Mouse (Mus musculus) limb, embryonic 11.5 days (tissue): ENCODE results near the gene Unc5cl. TPM values are rescaled to one million over a fixed set of nuclear protein-coding genes. Genes with fewer than 3 reads are reported as not detected.

Experiments
- ATAC-seq: fragments of 200-750 bp; cut with Nextera tagmentation; 2 replicates; pipeline ENCODE4 v1.8.0; 2017; ENCODE audit warnings: low read depth; ENCODE audit not compliant: insufficient number of reproducible peaks, low FRiP score, low TSS enrichment
- DNase-seq: peaks from one replicate; pipeline ENCODE4 v3.0.0-alpha.2; 2015; ENCODE audit warnings: low spot score
- H3K27ac ChIP-seq: fragments of 300-500 bp; sonication (generic); replicated peaks from 2 replicates; pipeline ENCODE4 v1.5.1; 2014; ENCODE audit warnings: low read depth, mild to moderate bottlenecking, low read length
- H3K27me3 ChIP-seq: fragments of 300-500 bp; sonication (generic); 2 replicates; pipeline ENCODE4 v1.6.1; 2014; ENCODE audit warnings: mild to moderate bottlenecking, low read length, mixed read lengths; ENCODE audit not compliant: control insufficient read depth, insufficient read depth
- H3K36me3 ChIP-seq: fragments of 300-500 bp; sonication (generic); 2 replicates; pipeline ENCODE4 v1.6.1; 2014; ENCODE audit warnings: mild to moderate bottlenecking, low read length, moderate library complexity, mixed read lengths; ENCODE audit not compliant: control insufficient read depth, insufficient read depth
- H3K4me1 ChIP-seq: fragments of 300-500 bp; sonication (generic); 2 replicates; pipeline ENCODE4 v1.6.1; 2014; ENCODE audit warnings: low read length, mixed read lengths; ENCODE audit not compliant: control insufficient read depth, insufficient read depth
- H3K4me2 ChIP-seq: fragments of 300-500 bp; sonication (generic); 2 replicates; pipeline ENCODE4 v1.6.1; 2014; ENCODE audit warnings: low read depth, mild to moderate bottlenecking, moderate library complexity; ENCODE audit not compliant: severe bottlenecking
- H3K4me3 ChIP-seq: fragments of 300-500 bp; sonication (generic); 2 replicates; pipeline ENCODE4 v1.5.1; 2014; ENCODE audit warnings: low read depth, low read length
- H3K9ac ChIP-seq: fragments of 300-500 bp; sonication (generic); 2 replicates; pipeline ENCODE4 v1.6.1; 2014; ENCODE audit warnings: mild to moderate bottlenecking, low read length
- H3K9me3 ChIP-seq: fragments of 300-500 bp; sonication (generic); 2 replicates; pipeline ENCODE4 v1.6.1; 2016; ENCODE audit warnings: low read length; ENCODE audit not compliant: control insufficient read depth
- WGBS: fragments of 180-500 bp; shearing (Covaris S2); extraction: QIAGEN DNeasy Blood & Tissue Kit; methylation state at CpG from one replicate; pipeline ENCODE4 v1.1.7; 2014; 5-methylcytosine and 5-hydroxymethylcytosine counted together
- polyA plus RNA-seq: library from polyadenylated mRNA; unstranded; fragments of >200 nt; fragmentation: Nextera tagmentation; extraction: Ambion mirVana; gene quantifications from 2 replicates; pipeline ENCODE4 v1.2.1, GENCODE M21; 2014

The Unc5cl gene
- polyA plus RNA-seq, 1 experiment from 2014 or later: 0.33 TPM

DNA sequence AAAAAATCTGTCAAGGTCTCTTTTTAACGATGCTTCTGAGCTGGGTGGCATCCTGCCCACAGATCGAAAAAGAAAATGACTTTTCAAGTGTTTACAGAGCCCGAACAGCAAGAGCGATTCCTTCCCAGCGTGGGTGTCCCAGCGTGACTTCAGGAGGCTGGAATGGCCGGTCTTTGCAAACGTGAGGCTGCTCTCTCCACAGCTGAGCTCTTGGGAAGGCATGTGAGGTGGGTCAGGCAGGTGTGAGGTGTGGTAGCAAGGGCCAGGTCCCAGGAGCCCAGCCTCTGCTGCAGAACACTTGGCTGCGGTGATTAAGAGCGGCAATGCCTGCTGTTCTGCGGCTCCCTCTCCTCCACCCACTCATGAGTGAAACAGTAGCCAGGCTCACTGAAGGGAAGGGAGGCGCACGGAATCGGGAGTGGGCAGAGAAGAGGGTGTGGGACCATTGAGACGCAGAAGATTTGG, 88.6 kb downstream of the Unc5cl start:
- H3K36me3 ChIP-seq: no peaks in the 10 kb centered on the region
- ATAC-seq: no peak

DNA sequence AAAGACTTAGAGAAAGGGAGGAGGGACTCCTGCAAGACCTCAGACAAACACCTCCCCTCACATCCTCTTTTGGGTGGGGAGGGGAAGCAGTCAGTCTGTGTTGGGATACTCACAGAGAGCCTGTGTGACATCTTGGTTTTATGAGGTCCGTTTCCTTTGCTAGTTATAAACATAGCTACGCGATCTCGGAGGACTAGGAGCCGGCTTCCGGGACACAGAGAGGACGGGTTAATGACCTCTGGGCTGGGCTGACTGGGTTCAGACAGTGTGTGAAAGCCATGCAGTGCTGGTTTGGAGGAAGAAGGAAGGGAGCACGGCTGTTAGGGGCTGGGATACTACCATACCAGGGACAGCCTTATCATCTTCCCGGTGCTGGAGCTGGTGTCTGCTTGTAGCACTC, 90.0 kb downstream of the Unc5cl start:
- Histone ChIP-seq H3K4me2 (no peak overlapping the region), H3K36me3 (no peaks in the 10 kb centered on the region), H3K27ac (no peak overlapping the region), H3K9ac (no peak overlapping the region), H3K27me3 (no peaks in the 10 kb centered on the region), H3K4me3 (no peak overlapping the region), H3K4me1 (no peaks in the 10 kb centered on the region; the same call in 1 of the 2 replicates), H3K9me3 (no peaks in the 10 kb centered on the region)
- DNase-seq (no peak), ATAC-seq (no peak)
- WGBS: 28% methylated on average over 9 of the region's 9 CpGs

More for the DNA sequence above, 88.6 kb downstream of the Unc5cl start:
- Histone ChIP-seq H3K9me3 (no peaks in the 10 kb centered on the region), H3K9ac (no peak overlapping the region), H3K4me3 (no peak overlapping the region), H3K27me3 (no peaks in the 10 kb centered on the region), H3K27ac (no peak overlapping the region), H3K4me2 (no peak overlapping the region), H3K4me1 (no peaks in the 10 kb centered on the region; the same call in 1 of the 2 replicates)
- 67% methylated on average over 15 of the region's 15 CpGs for WGBS
- DNase-seq: no peak

DNA sequence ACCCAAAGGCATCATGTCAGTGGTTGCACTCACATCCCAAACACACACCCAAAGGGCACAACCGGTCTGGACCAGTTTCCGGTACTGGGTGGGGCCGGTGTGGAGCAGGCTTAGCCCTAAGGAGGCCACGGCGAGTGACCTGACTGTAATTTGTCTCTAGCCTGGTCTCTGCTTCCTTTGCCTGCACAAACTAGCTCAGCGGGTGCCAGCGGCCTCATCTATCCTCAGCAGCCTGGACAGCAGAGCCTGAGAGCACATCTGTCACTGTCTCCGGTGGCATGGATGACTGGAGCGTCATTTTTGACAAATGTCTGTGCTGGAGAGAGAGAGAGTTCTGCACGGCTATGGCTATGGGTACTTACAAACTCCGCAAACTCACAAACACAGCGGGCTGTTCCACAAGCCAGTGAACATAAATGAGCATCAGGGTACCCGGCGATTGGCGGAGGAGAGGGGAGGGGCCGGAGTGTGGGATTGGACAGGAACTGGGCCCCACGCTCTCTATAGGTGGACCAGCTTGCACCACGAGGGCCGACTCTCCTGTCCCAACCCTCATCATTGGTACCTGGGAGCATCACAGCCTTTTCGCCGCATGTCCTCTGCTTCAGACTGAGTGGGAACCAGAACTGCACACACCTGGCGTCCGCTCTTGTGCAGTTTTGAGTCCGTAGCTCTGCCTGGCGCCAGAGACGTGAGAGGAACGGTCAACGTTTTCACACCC, 90.7 kb downstream of the Unc5cl start:
- no peaks in the 10 kb centered on the region for H3K9me3 ChIP-seq
- no peaks in the 10 kb centered on the region for H3K36me3 ChIP-seq
- H3K27me3 ChIP-seq: no peaks in the 10 kb centered on the region
- no peak overlapping the region for H3K27ac ChIP-seq
- H3K4me2 ChIP-seq: no peak overlapping the region
- H3K9ac ChIP-seq: no peak overlapping the region
- DNase-seq (peak; percentile 34), ATAC-seq (peak; percentile 62; the same call in 1 of the 2 replicates)
- no peaks in the 10 kb centered on the region; the same call in 1 of the 2 replicates for H3K4me1 ChIP-seq
- no peak overlapping the region for H3K4me3 ChIP-seq
- 65% methylated on average over 28 of the region's 28 CpGs for WGBS

DNA sequence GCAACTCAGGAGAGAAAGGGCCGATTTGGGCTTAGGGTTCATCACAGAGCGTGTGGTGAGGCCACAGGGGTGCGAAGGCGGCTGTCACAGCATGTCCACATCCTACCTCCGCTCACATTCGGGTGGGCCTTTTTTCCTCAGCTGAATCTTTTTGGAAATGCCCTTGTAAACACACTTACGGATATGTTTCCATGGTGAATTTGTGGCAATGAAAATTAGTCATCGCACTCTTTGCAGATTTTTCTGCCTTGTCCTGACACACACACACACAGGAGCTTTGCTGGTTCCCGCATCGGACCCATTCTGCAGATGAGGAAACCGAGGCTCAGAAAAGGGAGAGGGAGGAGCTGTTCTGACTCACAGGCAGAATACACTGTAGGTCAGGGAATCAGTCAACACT, 91.3 kb downstream of the Unc5cl start:
- no peak for ATAC-seq
- WGBS: 90% methylated on average over 11 of the region's 11 CpGs

DNA sequence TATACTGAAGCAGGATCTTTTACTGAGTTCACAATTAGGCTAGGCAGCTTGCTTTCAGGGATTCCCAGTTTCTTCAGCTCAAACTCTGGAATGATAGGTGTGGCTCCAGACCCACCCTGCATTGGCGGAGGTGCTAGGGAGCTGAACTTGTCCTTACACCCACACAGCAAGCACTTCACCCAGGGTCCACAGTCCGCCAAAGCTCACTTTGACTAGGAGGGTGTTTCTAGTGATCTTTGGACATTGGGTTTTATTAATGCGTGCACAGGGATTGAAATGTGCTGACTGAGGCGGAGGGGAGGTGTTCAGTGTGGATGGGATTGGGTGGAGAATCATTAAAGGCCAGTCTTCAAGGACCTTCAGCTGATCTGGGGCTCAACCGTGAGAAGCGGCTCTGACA, 93.0 kb downstream of the Unc5cl start:
- Histone ChIP-seq H3K4me1 (no peaks in the 10 kb centered on the region; the same call in 1 of the 2 replicates), H3K9me3 (no peaks in the 10 kb centered on the region), H3K9ac (no peak overlapping the region), H3K27ac (no peak overlapping the region), H3K4me2 (no peak overlapping the region), H3K27me3 (no peaks in the 10 kb centered on the region), H3K36me3 (no peaks in the 10 kb centered on the region), H3K4me3 (no peak overlapping the region)
- no peak for DNase-seq
- no peak for ATAC-seq
- WGBS: 87% methylated on average over 6 of the region's 6 CpGs

More for the DNA sequence above, 91.3 kb downstream of the Unc5cl start:
- Histone ChIP-seq H3K27me3 (no peaks in the 10 kb centered on the region), H3K4me3 (no peak overlapping the region), H3K4me1 (no peaks in the 10 kb centered on the region; the same call in 1 of the 2 replicates), H3K27ac (no peak overlapping the region), H3K9me3 (no peaks in the 10 kb centered on the region), H3K36me3 (no peaks in the 10 kb centered on the region), H3K4me2 (no peak overlapping the region), H3K9ac (no peak overlapping the region)
- no peak for DNase-seq

DNA sequence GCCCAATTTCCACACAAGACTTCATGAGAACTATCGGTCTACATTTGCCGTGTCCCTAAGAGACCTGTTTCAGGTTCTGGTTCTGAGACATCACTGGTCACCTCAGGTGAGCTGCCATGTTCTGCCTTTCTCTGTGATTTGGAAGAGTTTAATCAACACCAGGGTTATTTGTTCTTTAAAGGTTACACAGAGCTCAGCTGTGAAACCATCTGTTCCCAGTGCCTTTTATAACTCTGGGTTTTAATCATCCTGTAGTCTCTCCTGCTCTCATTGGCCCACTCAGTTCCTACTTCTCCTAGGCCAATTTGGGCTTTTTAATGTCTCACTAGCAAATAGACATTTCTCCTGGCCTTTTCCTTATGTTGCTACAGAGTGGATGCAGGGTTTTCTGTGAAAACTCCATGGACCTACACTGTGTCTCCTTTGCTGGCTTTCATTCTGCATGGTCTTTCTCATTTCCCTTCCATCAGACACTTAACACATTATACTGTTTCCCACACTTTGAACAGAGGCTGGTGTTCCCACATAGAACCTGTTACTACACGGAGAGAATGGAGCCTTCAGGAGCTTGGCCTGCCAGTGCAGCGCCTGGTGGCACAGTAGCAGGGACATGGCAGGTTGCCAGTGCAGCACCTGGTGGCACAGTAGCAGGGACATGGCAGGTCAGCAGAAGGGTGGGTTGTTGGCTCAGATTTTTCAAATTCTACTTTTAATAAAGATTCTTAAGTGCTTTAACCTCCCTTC, 97.3 kb downstream of the Unc5cl start:
- Histone ChIP-seq H3K27ac (no peak overlapping the region), H3K4me1 (no peaks in the 10 kb centered on the region), H3K9me3 (no peaks in the 10 kb centered on the region), H3K9ac (no peak overlapping the region), H3K4me2 (no peak overlapping the region), H3K4me3 (no peak overlapping the region), H3K36me3 (no peaks in the 10 kb centered on the region), H3K27me3 (no peaks in the 10 kb centered on the region)
- DNase-seq (no peak), ATAC-seq (no peak)
- WGBS: 90% methylated on average over 4 of the region's 4 CpGs

DNA sequence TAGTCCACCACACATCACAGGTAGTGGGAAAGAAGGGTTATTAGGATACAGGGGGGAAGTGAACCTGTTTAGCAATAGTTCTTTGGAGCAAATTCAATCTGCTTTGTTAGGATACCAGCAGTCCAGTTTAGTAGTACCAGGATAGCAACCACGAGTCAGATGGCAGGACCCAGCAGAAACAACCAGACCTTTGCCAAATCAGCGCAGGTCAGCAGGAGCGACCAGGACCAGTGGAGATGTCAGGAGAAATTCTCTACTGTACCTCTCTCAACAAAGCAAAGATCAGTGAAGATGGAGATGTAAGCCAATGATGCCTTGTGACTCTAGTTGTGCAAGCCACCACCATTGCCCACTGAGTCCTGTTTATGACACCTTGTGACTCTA, 97.8 kb downstream of the Unc5cl start:
- Histone ChIP-seq H3K36me3 (no peaks in the 10 kb centered on the region), H3K4me1 (no peaks in the 10 kb centered on the region), H3K9ac (no peak overlapping the region), H3K27me3 (no peaks in the 10 kb centered on the region), H3K27ac (no peak overlapping the region), H3K9me3 (no peaks in the 10 kb centered on the region), H3K4me3 (no peak overlapping the region), H3K4me2 (no peak overlapping the region)
- DNase-seq: no peak
- 89% methylated on average over 3 of the region's 3 CpGs for WGBS
- no peak for ATAC-seq

DNA sequence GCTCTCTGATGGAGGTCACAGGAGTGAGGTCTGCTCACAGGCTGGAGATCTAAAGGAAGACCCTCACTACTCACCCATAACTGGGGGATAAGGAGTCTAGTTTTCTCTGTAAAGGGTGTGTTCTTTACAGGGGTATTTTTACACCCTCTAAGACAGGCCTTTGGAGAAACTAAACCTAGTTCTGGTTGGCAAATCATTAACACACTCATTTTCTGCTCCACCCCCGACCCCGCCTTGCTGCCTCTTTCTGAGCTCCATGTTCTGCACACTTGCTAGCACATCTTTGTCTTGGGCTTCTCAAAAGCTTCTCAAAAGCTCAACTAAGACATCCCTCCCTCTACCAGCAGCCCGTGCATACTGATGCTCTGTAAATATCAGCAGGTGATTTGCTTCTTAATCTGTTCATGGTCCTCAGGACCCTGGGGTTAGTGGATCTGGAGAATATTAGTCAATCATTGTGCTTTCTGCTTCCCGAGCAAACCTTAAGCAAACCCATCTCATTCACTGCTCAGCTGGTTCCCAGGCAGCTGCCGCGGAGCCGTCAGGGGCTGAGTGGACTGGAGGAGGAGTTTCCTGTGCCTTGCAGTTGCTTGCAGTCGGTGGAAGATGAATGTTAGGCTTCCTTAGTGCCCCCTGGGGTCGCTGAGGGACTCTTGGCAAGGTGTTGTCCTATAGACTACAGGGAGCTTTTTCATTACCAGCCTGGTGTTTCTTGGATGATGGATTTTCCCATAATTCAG, 101.7 kb downstream of the Unc5cl start:
- WGBS: 36% methylated on average over 9 of the region's 9 CpGs
- DNase-seq: no peak

More for the DNA sequence above, 101.7 kb downstream of the Unc5cl start:
- no peak overlapping the region for H3K4me2 ChIP-seq
- no peak overlapping the region for H3K27ac ChIP-seq
- H3K36me3 ChIP-seq: no peaks in the 10 kb centered on the region
- H3K9ac ChIP-seq: no peak overlapping the region
- H3K4me3 ChIP-seq: no peak overlapping the region
- no peaks in the 10 kb centered on the region for H3K9me3 ChIP-seq
- no peaks in the 10 kb centered on the region for H3K4me1 ChIP-seq
- no peaks in the 10 kb centered on the region for H3K27me3 ChIP-seq
- ATAC-seq: no peak
